Mouse (Mus musculus): ENCODE results near the gene Zfp282. TPM values are rescaled to one million over a fixed set of nuclear protein-coding genes. Genes with fewer than 3 reads are reported as not detected.

Gene Zfp282
- polyA plus RNA-seq, 1 experiment from 2014 or later: 17.8 TPM

GRCm38 (mm10) chr6:47880166-47880565 is 3.2 kb downstream of the Zfp282 start:
- 90% methylated on average over 10 of the region's 10 CpGs for WGBS
- Histone ChIP-seq H3K9ac (replicated peaks; ENCODE audit: low read length) (no peak overlapping the region), H3K4me1 (ENCODE audit: insufficient read depth, low read length) (peaks cover 15% of the 10 kb centered on the region), H3K9me3 (ENCODE audit: low read length) (no peaks in the 10 kb centered on the region), H3K36me3 (ENCODE audit: insufficient read depth, low read length) (peaks cover 40% of the 10 kb centered on the region), H3K27me3 (ENCODE audit: insufficient read depth, low read length) (no peaks in the 10 kb centered on the region), H3K27ac (ENCODE audit: low read length) (no peak overlapping the region), H3K4me2 (replicated peaks; ENCODE audit: low read depth, low read length) (no peak overlapping the region), H3K4me3 (ENCODE audit: low read length) (no peak overlapping the region)
- no peak for ATAC-seq (ENCODE audit: low FRiP score, low TSS enrichment)

- Histone ChIP-seq H3K9me3 (ENCODE audit: low read length) (no peaks in the 10 kb centered on the region), H3K4me2 (replicated peaks; ENCODE audit: low read depth, low read length) (no peak overlapping the region), H3K36me3 (ENCODE audit: insufficient read depth, low read length) (peaks cover 54% of the 10 kb centered on the region), H3K9ac (replicated peaks; ENCODE audit: low read length) (no peak overlapping the region), H3K27me3 (ENCODE audit: insufficient read depth, low read length) (no peaks in the 10 kb centered on the region), H3K4me3 (ENCODE audit: low read length) (no peak overlapping the region), H3K27ac (ENCODE audit: low read length) (no peak overlapping the region), H3K4me1 (ENCODE audit: insufficient read depth, low read length) (no peaks in the 10 kb centered on the region)
- ATAC-seq (ENCODE audit: low FRiP score, low TSS enrichment): no peak
- 88% methylated on average over 8 of the region's 8 CpGs for WGBS
Observed at GRCm38 (mm10) chr6:47888812-47889383, 11.9 kb downstream of the Zfp282 start.

GRCm38 (mm10) chr6:47899416-47899815 is 22.4 kb downstream of the Zfp282 start:
- Histone ChIP-seq H3K9me3 (ENCODE audit: low read length) (peaks cover 5% of the 10 kb centered on the region; the same call in 1 of the 2 replicates), H3K36me3 (ENCODE audit: insufficient read depth, low read length) (peaks cover 52% of the 10 kb centered on the region), H3K27me3 (ENCODE audit: insufficient read depth, low read length) (no peaks in the 10 kb centered on the region), H3K4me2 (replicated peaks; ENCODE audit: low read depth, low read length) (no peak overlapping the region), H3K27ac (ENCODE audit: low read length) (no peak overlapping the region), H3K4me1 (ENCODE audit: insufficient read depth, low read length) (no peaks in the 10 kb centered on the region), H3K4me3 (ENCODE audit: low read length) (no peak overlapping the region), H3K9ac (replicated peaks; ENCODE audit: low read length) (no peak overlapping the region)
- no peak for ATAC-seq (ENCODE audit: low FRiP score, low TSS enrichment)
- WGBS: 82% methylated on average over 6 of the region's 6 CpGs

- Histone ChIP-seq H3K27ac (ENCODE audit: low read length) (no peak overlapping the region), H3K36me3 (ENCODE audit: insufficient read depth, low read length) (peaks cover 72% of the 10 kb centered on the region), H3K4me1 (ENCODE audit: insufficient read depth, low read length) (no peaks in the 10 kb centered on the region), H3K9me3 (ENCODE audit: low read length) (peaks cover 10% of the 10 kb centered on the region; the same call in 1 of the 2 replicates), H3K4me3 (ENCODE audit: low read length) (no peak overlapping the region), H3K9ac (replicated peaks; ENCODE audit: low read length) (no peak overlapping the region), H3K4me2 (replicated peaks; ENCODE audit: low read depth, low read length) (no peak overlapping the region), H3K27me3 (ENCODE audit: insufficient read depth, low read length) (no peaks in the 10 kb centered on the region)
- 77% methylated on average over 4 of the region's 4 CpGs for WGBS
- ATAC-seq (ENCODE audit: low FRiP score, low TSS enrichment): no peak
Observed at GRCm38 (mm10) chr6:47903587-47903986, 26.6 kb downstream of the Zfp282 start.

GRCm38 (mm10) chr6:47904361-47904760 is 27.4 kb downstream of the Zfp282 start:
- Histone ChIP-seq H3K27ac (ENCODE audit: low read length) (no peak overlapping the region), H3K9ac (replicated peaks; ENCODE audit: low read length) (no peak overlapping the region), H3K27me3 (ENCODE audit: insufficient read depth, low read length) (no peaks in the 10 kb centered on the region), H3K9me3 (ENCODE audit: low read length) (peaks cover 10% of the 10 kb centered on the region; the same call in 1 of the 2 replicates), H3K4me2 (replicated peaks; ENCODE audit: low read depth, low read length) (no peak overlapping the region), H3K4me1 (ENCODE audit: insufficient read depth, low read length) (no peaks in the 10 kb centered on the region), H3K36me3 (ENCODE audit: insufficient read depth, low read length) (peaks cover 68% of the 10 kb centered on the region), H3K4me3 (ENCODE audit: low read length) (no peak overlapping the region)
- ATAC-seq (ENCODE audit: low FRiP score, low TSS enrichment): no peak
- 64% methylated on average over 19 of the region's 19 CpGs for WGBS

GRCm38 (mm10) chr6:47904917-47905695 is 28.1 kb downstream of the Zfp282 start:
- H3K4me1 ChIP-seq (ENCODE audit: insufficient read depth, low read length): no peaks in the 10 kb centered on the region
- no peak overlapping the region for H3K4me2 ChIP-seq (replicated peaks; ENCODE audit: low read depth, low read length)
- H3K36me3 ChIP-seq (ENCODE audit: insufficient read depth, low read length): peaks cover 68% of the 10 kb centered on the region
- peaks cover 10% of the 10 kb centered on the region; the same call in 1 of the 2 replicates for H3K9me3 ChIP-seq (ENCODE audit: low read length)
- no peak for ATAC-seq (ENCODE audit: low FRiP score, low TSS enrichment)
- no peaks in the 10 kb centered on the region for H3K27me3 ChIP-seq (ENCODE audit: insufficient read depth, low read length)
- H3K9ac ChIP-seq (replicated peaks; ENCODE audit: low read length): no peak overlapping the region
- WGBS: 69% methylated on average over 44 of the region's 44 CpGs
- H3K27ac ChIP-seq (ENCODE audit: low read length): no peak overlapping the region
- no peak overlapping the region for H3K4me3 ChIP-seq (ENCODE audit: low read length)

- no peaks in the 10 kb centered on the region for H3K4me1 ChIP-seq (ENCODE audit: insufficient read depth, low read length)
- WGBS: 93% methylated on average over 5 of the region's 5 CpGs
- no peak overlapping the region for H3K9ac ChIP-seq (replicated peaks; ENCODE audit: low read length)
- no peak for ATAC-seq (ENCODE audit: low FRiP score, low TSS enrichment)
- no peaks in the 10 kb centered on the region for H3K27me3 ChIP-seq (ENCODE audit: insufficient read depth, low read length)
- peaks cover 59% of the 10 kb centered on the region for H3K36me3 ChIP-seq (ENCODE audit: insufficient read depth, low read length)
- peaks cover 10% of the 10 kb centered on the region; the same call in 1 of the 2 replicates for H3K9me3 ChIP-seq (ENCODE audit: low read length)
- H3K4me2 ChIP-seq (replicated peaks; ENCODE audit: low read depth, low read length): no peak overlapping the region
- H3K4me3 ChIP-seq (ENCODE audit: low read length): no peak overlapping the region
- no peak overlapping the region for H3K27ac ChIP-seq (ENCODE audit: low read length)
Observed at GRCm38 (mm10) chr6:47906326-47906725, 29.3 kb downstream of the Zfp282 start.

- no peaks in the 10 kb centered on the region for H3K27me3 ChIP-seq (ENCODE audit: insufficient read depth, low read length)
- peaks cover 36% of the 10 kb centered on the region for H3K36me3 ChIP-seq (ENCODE audit: insufficient read depth, low read length)
- ATAC-seq (ENCODE audit: low FRiP score, low TSS enrichment): no peak
- no peaks in the 10 kb centered on the region for H3K4me1 ChIP-seq (ENCODE audit: insufficient read depth, low read length)
- WGBS: 68% methylated on average over 1 of the region's 1 CpGs
- no peak overlapping the region for H3K27ac ChIP-seq (ENCODE audit: low read length)
- no peak overlapping the region for H3K4me3 ChIP-seq (ENCODE audit: low read length)
- H3K9ac ChIP-seq (replicated peaks; ENCODE audit: low read length): 0 out of 2 replicates have a peak overlapping the region, but pooled peaks have one; percentile 22
- no peak overlapping the region for H3K4me2 ChIP-seq (replicated peaks; ENCODE audit: low read depth, low read length)
- peaks cover 10% of the 10 kb centered on the region; the same call in 1 of the 2 replicates for H3K9me3 ChIP-seq (ENCODE audit: low read length)
Observed at GRCm38 (mm10) chr6:47909007-47909406, 32.0 kb downstream of the Zfp282 start.

GRCm38 (mm10) chr6:47911650-47912049 is 34.6 kb downstream of the Zfp282 start:
- Histone ChIP-seq H3K4me2 (replicated peaks; ENCODE audit: low read depth, low read length) (no peak overlapping the region), H3K4me3 (ENCODE audit: low read length) (no peak overlapping the region), H3K36me3 (ENCODE audit: insufficient read depth, low read length) (peaks cover 9% of the 10 kb centered on the region; the same call in 1 of the 2 replicates), H3K4me1 (ENCODE audit: insufficient read depth, low read length) (no peaks in the 10 kb centered on the region), H3K9ac (replicated peaks; ENCODE audit: low read length) (no peak overlapping the region), H3K9me3 (ENCODE audit: low read length) (no peaks in the 10 kb centered on the region), H3K27ac (ENCODE audit: low read length) (no peak overlapping the region), H3K27me3 (ENCODE audit: insufficient read depth, low read length) (no peaks in the 10 kb centered on the region)
- ATAC-seq (ENCODE audit: low FRiP score, low TSS enrichment): no peak
- WGBS: 60% methylated on average over 1 of the region's 1 CpGs

- Histone ChIP-seq H3K4me1 (ENCODE audit: insufficient read depth, low read length) (no peaks in the 10 kb centered on the region), H3K9ac (replicated peaks; ENCODE audit: low read length) (no peak overlapping the region), H3K36me3 (ENCODE audit: insufficient read depth, low read length) (no peaks in the 10 kb centered on the region), H3K4me3 (ENCODE audit: low read length) (no peak overlapping the region), H3K4me2 (replicated peaks; ENCODE audit: low read depth, low read length) (no peak overlapping the region), H3K9me3 (ENCODE audit: low read length) (no peaks in the 10 kb centered on the region), H3K27ac (ENCODE audit: low read length) (no peak overlapping the region), H3K27me3 (ENCODE audit: insufficient read depth, low read length) (no peaks in the 10 kb centered on the region)
- 56% methylated on average over 3 of the region's 3 CpGs for WGBS
- ATAC-seq (ENCODE audit: low FRiP score, low TSS enrichment): no peak
Observed at GRCm38 (mm10) chr6:47912991-47913390, 36.0 kb downstream of the Zfp282 start.
